Mouse (Mus musculus) cerebellum, adult 2 months (tissue): Measurements from ENCODE around the gene Cdca4. TPM values are rescaled to one million over a fixed set of nuclear protein-coding genes. Genes with fewer than 3 reads are reported as not detected.

Source experiments
- DNase-seq, 2 experiments: peaks; one replicate each; pipeline ENCODE4 v3.0.0; 2021
- H3K27ac ChIP-seq: fragments of 200-500 bp; 2 replicates; pipeline ENCODE4 v1.5.1; 2012; ENCODE audit warnings: low read length, control low read depth, inconsistent platforms; ENCODE audit not compliant: insufficient read depth
- H3K27me3 ChIP-seq: fragments of 200-500 bp; 2 replicates; pipeline ENCODE4 v1.6.1; 2012; ENCODE audit warnings: inconsistent platforms, mild to moderate bottlenecking, low read length, moderate library complexity; ENCODE audit not compliant: control insufficient read depth, insufficient read depth
- H3K4me1 ChIP-seq: fragments of 200-500 bp; 2 replicates; pipeline ENCODE4 v1.6.1; 2011; ENCODE audit warnings: low read length; ENCODE audit not compliant: control insufficient read depth, insufficient read depth
- H3K4me3 ChIP-seq: fragments of 200-500 bp; replicated peaks from 2 replicates; pipeline ENCODE3; 2011; ENCODE audit warnings: mild to moderate bottlenecking, low read depth, low read length, control low read depth; ENCODE audit not compliant: insufficient read depth
- CTCF ChIP-seq: fragments of 200-500 bp; IDR thresholded peaks from 2 replicates; pipeline ENCODE4 v1.5.1; 2011; ENCODE audit warnings: low read depth, mild to moderate bottlenecking, control low read depth, low read length, moderate library complexity, borderline replicate concordance; ENCODE audit not compliant: insufficient read depth
- POLR2A ChIP-seq: fragments of 200-500 bp; IDR thresholded peaks from 2 replicates; pipeline ENCODE4 v1.6.1; 2011; ENCODE audit warnings: low read length, control low read depth, borderline replicate concordance; ENCODE audit not compliant: insufficient read depth
- WGBS: fragments of 180-500 bp; shearing (Covaris S2); methylation state at CpG from one replicate; pipeline ENCODE4 v1.1.7; 2018; 5-methylcytosine and 5-hydroxymethylcytosine counted together
- polyA plus RNA-seq: library from polyadenylated mRNA; depleted of rRNA; stranded (reverse); fragments of >200 nt; gene quantifications from 2 replicates; pipeline ENCODE4 v1.2.3, GENCODE M21; 2012

Gene Cdca4
- polyA plus RNA-seq, 1 experiment: 9.3 TPM

- WGBS: 89% methylated on average over 3 of the region's 3 CpGs
Observed at GRCm38 (mm10) chr12:112856338-112856737, 27.1 kb upstream of the Cdca4 start.

DNA sequence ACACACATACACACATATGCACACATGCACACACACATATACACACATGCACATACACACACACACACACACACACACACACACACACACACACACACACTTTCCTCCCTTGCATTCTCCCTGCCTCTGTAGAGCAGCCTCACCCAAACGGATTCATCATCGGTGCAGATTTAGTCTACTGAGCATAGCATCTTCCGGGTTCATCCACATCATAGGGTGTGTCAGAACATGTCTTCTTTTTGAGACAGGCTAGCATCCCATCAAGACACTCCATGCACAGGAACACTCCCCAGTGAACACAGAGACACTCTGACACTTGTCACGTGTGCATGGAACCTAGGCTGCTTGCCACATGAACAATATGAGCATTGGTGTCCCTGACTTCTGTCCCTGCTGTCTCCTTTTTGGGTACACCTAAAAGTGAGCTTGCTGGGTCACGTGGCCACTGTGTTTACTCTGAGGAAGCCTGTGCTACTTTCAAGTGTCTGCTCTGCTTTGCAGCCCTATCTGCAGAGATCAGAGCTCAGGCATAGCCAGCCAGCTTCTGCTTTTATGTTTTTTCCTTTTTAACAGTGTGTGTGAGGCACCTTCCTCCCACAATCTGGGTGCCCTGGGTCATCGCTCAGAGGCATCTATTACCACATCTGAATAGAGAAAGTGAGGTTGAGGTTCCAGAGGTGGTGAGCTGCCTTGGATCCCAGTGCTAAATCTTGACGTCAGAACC is 25.5 kb upstream of the Cdca4 start:
- no peak for DNase-seq
- no peak overlapping the region for H3K4me3 ChIP-seq
- H3K4me1 ChIP-seq: no peaks in the 10 kb centered on the region
- H3K27ac ChIP-seq: no peak overlapping the region
- no peaks in the 10 kb centered on the region for H3K27me3 ChIP-seq
- 82% methylated on average over 7 of the region's 7 CpGs for WGBS
- no peak for TF ChIP-seq CTCF
- no peak for TF ChIP-seq POLR2A

More at GRCm38 (mm10) chr12:112856338-112856737, 27.1 kb upstream of the Cdca4 start:
- no peaks in the 10 kb centered on the region for H3K27me3 ChIP-seq
- H3K27ac ChIP-seq: no peak overlapping the region
- H3K4me3 ChIP-seq: no peak overlapping the region
- DNase-seq: no peak
- H3K4me1 ChIP-seq: no peaks in the 10 kb centered on the region
- no peak for TF ChIP-seq POLR2A
- TF ChIP-seq CTCF: no peak

- Histone ChIP-seq H3K4me1 (no peaks in the 10 kb centered on the region), H3K4me3 (no peak overlapping the region), H3K27me3 (no peaks in the 10 kb centered on the region), H3K27ac (no peak overlapping the region)
- 85% methylated on average over 11 of the region's 11 CpGs for WGBS
- TF ChIP-seq CTCF: no peak
- TF ChIP-seq POLR2A: no peak
- no peak for DNase-seq
Observed at GRCm38 (mm10) chr12:112853050-112853729, 24.0 kb upstream of the Cdca4 start.

DNA sequence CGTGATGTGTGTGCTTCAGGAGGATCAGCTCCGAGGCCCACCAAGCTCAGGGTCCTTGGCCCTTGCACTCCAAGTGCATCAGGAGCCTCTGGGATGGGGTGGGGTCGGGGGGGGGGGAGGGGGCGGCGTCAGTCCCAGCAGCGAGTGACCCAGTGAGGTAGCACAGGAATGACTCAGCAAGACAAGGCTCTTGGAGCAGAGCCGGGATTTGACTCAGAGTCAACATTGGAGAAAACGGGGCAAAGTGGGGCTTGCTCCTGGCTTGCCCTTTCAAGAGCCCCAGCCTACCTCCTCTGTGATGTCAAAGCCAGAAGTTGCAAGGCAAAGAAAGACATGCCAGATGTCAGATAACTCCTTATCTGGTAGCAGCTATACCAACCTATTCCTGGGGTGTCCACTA is 21.9 kb upstream of the Cdca4 start:
- Histone ChIP-seq H3K27ac (no peak overlapping the region), H3K27me3 (no peaks in the 10 kb centered on the region), H3K4me1 (no peaks in the 10 kb centered on the region), H3K4me3 (no peak overlapping the region)
- no peak for DNase-seq
- no peak for TF ChIP-seq POLR2A
- no peak for TF ChIP-seq CTCF
- 42% methylated on average over 7 of the region's 8 CpGs for WGBS

GRCm38 (mm10) chr12:112850344-112850743 is 21.1 kb upstream of the Cdca4 start:
- Histone ChIP-seq H3K27me3 (no peaks in the 10 kb centered on the region), H3K4me1 (no peaks in the 10 kb centered on the region)
- DNase-seq: no peak

GRCm38 (mm10) chr12:112849235-112850022 is 20.2 kb upstream of the Cdca4 start:
- Histone ChIP-seq H3K27me3 (no peaks in the 10 kb centered on the region), H3K4me1 (no peaks in the 10 kb centered on the region), H3K4me3 (no peak overlapping the region), H3K27ac (no peak overlapping the region)
- no peak for DNase-seq
- TF ChIP-seq POLR2A (no peak), CTCF (no peak)
- WGBS: 74% methylated on average over 11 of the region's 11 CpGs

More at GRCm38 (mm10) chr12:112850344-112850743, 21.1 kb upstream of the Cdca4 start:
- no peak for TF ChIP-seq CTCF
- TF ChIP-seq POLR2A: no peak
- WGBS: 79% methylated on average over 9 of the region's 9 CpGs
- H3K4me3 ChIP-seq: no peak overlapping the region
- no peak overlapping the region for H3K27ac ChIP-seq

- Histone ChIP-seq H3K27me3 (no peaks in the 10 kb centered on the region), H3K4me3 (no peak overlapping the region), H3K27ac (no peak overlapping the region), H3K4me1 (no peaks in the 10 kb centered on the region)
- 100% methylated on average over 2 of the region's 2 CpGs for WGBS
- TF ChIP-seq POLR2A (no peak), CTCF (no peak)
- no peak for DNase-seq
Observed at GRCm38 (mm10) chr12:112847880-112848279, 18.7 kb upstream of the Cdca4 start.
